Mouse (Mus musculus) megakaryocyte, embryonic 14.5 days (primary cell): ENCODE results near the gene Ugt3a2.

Experiments
- FLI1 ChIP-seq: IDR thresholded peaks from 2 replicates; pipeline ENCODE4 v1.6.1; 2012; ENCODE audit warnings: low read length, inconsistent platforms, mixed read lengths
- GATA1 ChIP-seq: IDR thresholded peaks from 3 replicates; pipeline ENCODE4 v1.6.1; 2012; ENCODE audit warnings: mixed read lengths, low read length, inconsistent platforms, borderline replicate concordance

DNA sequence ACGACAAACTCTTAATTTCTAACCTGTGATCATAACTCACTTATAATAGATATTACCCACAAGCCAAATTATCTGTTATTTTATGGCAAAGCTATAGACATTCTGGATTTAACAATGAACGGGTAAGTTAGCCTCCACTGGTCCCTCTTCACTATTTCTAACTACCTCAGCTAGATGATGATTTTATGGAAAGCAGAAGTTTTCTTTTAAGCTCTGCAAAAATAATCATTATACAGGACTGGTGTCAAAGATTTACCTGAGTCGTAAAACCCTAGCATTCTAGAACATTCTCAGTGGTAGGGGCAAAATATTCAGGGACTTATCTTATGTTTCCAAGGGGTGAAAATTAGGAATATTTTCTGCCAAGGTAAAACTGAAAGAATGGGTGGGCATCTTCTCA lies 1.3 kb downstream of the Ugt3a2 start:
- TF ChIP-seq GATA1 (no peak), FLI1 (no peak)
